In the genomic region with DNA sequence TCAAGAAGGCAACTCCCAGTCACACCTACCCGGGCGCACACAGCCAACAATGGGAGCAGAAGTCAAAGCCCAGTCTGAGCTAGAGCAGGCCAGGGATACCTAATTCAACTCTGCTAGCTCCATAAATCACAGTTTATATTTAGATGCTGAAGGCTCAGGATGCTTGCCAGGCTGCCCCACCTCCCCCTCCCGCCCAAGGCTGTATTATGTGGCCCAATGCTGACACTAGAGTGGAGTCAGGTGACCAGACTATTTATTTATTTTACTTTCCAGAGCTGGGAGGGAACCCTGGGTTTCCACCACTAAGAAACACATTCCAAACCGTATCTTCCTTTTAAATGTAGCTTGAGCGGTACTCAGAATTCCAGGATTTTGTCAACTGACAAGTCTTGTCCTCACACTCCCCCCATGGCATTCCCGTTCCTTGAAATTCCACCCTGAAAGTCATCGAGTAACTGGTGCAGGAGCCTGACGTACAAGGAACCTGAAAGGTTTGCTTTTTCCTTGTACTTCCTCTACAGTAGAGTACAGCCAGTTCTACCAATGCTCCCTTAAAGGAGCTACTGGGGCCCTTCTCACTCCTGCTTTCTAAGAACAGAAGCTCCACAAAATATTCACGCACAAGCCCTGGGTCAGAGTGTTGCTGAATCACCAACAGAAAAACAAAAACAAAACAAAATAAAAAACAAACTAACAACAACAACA, we compare ENCODE assay signal across 8 mouse cellular contexts. TPM values are rescaled to one million over a fixed set of nuclear protein-coding genes. Genes with fewer than 3 reads are reported as not detected.
DNase-seq lines count a peak whose midpoint lies in the region.

No protein-coding gene starts in this region.

- DNase-seq in 3T3-L1 (ENCODE audit: low read depth, low spot score) (peak; percentile 84), MN1 (ENCODE audit: low spot score) (no peak)
- DNase-seq in embryo, embryonic 11 days = peak; percentile 42
- DNase-seq in heart, postnatal 10 days = peak; percentile 75 to 80
- peak; percentile 49 to 71 for DNase-seq in lung, adult 18-20 months
- DNase-seq in layer of hippocampus, adult 9-10 months (ENCODE audit: low spot score) = no peak
- no peak for DNase-seq in frontal cortex, adult 2 months (ENCODE audit: extremely low spot score in 1 of 2, low spot score in 1 of 2)
- DNase-seq in right cerebral cortex, postnatal 4 days = no peak

- intact Hi-C loops in heart, postnatal 10 days (cut with DNase I) = no loop called here

RNA-seq across cellular contexts. Expression of gene Ccar1, which starts 51.9 kb away (rescaled TPM):
- total RNA-seq in heart, postnatal 10 days (2021) = 10 to 100 TPM; 57.5 to 58.9 TPM
- polyA plus RNA-seq in frontal cortex, adult 2 months (2012; rRNA removed) = 40.7 and 43.9 TPM in 2 replicates

Comparison
In these comparisons a context has a peak if more than half of its experiments do, and no peak if none do; other contexts are left out.
1. DNase-seq: peak in 3T3-L1 (single experiment), embryo, embryonic 11 days (single experiment), heart, postnatal 10 days (2 of 2) and lung, adult 18-20 months (2 of 2); none in layer of hippocampus, adult 9-10 months (single experiment), frontal cortex, adult 2 months (0 of 2), right cerebral cortex, postnatal 4 days (single experiment) and MN1 (single experiment).